Mouse (Mus musculus) adrenal gland, postnatal 25 days (tissue): ENCODE results near the gene 1700001K19Rik. TPM values are rescaled to one million over a fixed set of nuclear protein-coding genes. Genes with fewer than 3 reads are reported as not detected.

ENCODE experiments used
- microRNA-seq, 2 experiments: library from miRNA; unstranded; fragments of <30 nt; microRNA quantifications; one replicate each; pipeline ENCODE4 v1.2.0; 2021
- total RNA-seq: library from RNA; stranded (reverse); gene quantifications from 2 replicates; pipeline ENCODE4 v1.2.3, GENCODE M21; 2021

The 1700001K19Rik gene
- total RNA-seq, 1 experiment from 2014 or later: not detected

Small RNA genes within 50 kb of the gene (microRNA-seq; reads per million reads assigned to microRNA genes)
- 0 reads per million in 2 experiments for gene Gm27299

Other genes starting within 250 kb of the 1700001K19Rik start
- gene Ppp2r5c, start 235.5 kb downstream of the 1700001K19Rik start, total RNA-seq: 98.6 and 115 TPM in 2 replicates
- 161 and 235 TPM in 2 replicates for gene Dync1h1, start 81.2 kb downstream of the 1700001K19Rik start, total RNA-seq
- 462 and 716 TPM in 2 replicates for gene Hsp90aa1, start 20.1 kb upstream of the 1700001K19Rik start, total RNA-seq
- 40.7 and 51.1 TPM in 2 replicates for gene Wdr20, start 55.3 kb upstream of the 1700001K19Rik start, total RNA-seq
- 1.4 and 1.5 TPM in 2 replicates for gene Mok, start 158.3 kb upstream of the 1700001K19Rik start, total RNA-seq
- 16.3 and 17.7 TPM in 2 replicates for gene Zfp839, start 167.6 kb upstream of the 1700001K19Rik start, total RNA-seq
- 35.8 and 43.9 TPM in 2 replicates for gene Cinp, start 206.5 kb upstream of the 1700001K19Rik start, total RNA-seq
- gene Tecpr2, start 206.6 kb upstream of the 1700001K19Rik start, total RNA-seq: 9.5 and 10.1 TPM in 2 replicates